Mouse (Mus musculus) Muller cell, postnatal 12 days (primary cell): ENCODE measurements around the gene Slc37a1.
"Not testable (repeated sequence)": the region's sequence is repeated elsewhere in the genome, so short reads cannot be mapped to it uniquely, and the experiment has no call there.

Source experiments
- DNase-seq: peaks from one replicate; pipeline ENCODE4 v3.0.0-alpha.2; 2015; ENCODE audit errors: inconsistent ontology term

The Slc37a1 gene

GRCm38 (mm10) chr17:31268016-31268415 is 18.6 kb upstream of the Slc37a1 start:
- DNase-seq = no peak

DNA sequence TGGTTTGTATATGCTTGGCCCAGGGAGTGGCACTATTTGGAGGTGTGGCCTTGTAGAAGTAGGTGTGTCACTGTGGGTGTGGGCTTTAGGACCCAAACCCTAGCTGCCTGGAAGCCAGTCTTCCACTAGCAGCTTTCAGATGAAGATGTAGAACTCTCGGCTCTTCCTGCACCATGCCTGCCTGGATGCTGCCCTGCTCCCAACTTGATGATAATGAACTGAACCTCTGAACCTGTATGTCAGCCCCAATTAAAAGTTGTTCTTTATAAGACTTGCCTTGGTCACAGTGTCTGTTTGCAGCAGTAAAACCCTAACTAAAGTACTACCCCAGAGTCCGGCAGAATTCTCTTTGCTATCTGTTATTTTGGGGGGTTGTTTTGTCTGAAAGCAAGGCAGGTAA is 16.8 kb upstream of the Slc37a1 start:
- no peak for DNase-seq

DNA sequence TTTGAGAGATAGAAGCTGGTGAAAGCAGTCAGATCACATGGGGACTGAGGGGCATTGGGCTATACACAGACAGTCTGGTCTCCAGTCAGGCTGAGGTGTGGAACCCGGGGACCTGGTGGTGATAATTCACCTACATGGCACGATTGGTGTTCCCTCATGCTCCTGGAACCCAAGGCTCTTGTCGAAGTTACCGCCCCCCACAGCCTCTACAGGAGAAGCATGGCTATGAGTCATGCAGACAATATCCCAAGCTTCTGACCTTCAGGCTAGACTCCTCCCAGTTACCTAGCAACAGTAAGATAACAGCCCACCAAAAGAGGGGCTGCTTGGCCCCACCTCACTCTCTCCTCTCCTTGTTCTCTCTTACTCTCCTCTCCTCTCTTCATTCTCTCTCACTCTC is 16.3 kb upstream of the Slc37a1 start:
- no peak for DNase-seq

DNA sequence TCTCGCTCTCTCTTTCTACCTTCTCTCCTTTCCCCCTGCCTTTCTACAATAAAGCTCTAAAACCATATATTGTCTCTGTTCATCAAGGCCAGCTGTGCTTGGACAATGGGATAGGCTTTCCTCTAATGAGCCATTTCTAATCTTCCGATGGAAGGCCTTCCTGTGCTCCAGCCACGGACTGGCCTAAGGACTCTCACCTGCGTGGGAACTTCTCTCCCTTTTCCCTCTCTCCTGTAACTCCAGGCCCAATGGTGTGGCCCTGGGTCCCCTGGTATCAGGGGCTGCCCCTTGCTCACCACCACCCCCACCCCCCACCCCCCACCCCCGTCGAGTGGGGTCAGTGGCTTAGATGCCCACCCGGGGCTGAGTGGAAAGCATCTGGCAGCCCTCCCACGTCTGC is 15.9 kb upstream of the Slc37a1 start:
- DNase-seq = not testable (repeated sequence)

DNA sequence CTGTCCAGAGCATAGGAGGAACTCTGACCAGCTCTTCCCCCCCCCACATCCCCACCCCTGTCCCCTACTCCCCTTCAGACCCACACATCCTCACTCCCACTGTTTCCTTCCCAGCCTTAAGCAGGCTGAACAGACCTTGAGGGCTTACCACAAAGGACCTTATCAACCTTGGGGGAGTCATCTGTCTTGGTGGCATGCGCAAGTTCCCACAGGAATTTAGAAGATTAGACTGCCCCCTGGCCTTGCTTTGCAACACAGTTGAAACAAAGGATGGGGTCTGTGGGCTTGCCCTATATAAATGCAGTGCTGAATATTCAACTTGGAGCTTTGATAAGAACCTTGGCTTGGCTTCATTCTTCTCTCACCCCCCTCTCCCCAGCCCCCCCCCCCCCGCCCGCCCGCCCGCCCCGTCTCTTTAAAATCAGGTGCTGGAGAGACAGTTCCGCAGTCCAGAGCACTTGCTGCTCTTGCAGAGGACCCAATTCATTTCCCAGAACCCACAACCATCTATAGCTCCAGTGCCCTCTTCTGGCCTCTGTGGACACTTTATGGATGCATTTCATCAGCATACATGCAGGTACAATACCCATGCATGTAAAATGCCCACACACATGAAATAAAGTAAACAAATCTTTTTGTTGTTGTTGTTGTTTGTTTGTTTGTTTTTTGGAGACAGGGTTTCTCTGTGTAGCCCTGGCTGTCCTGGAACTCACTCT is 15.3 kb upstream of the Slc37a1 start:
- no peak for DNase-seq

DNA sequence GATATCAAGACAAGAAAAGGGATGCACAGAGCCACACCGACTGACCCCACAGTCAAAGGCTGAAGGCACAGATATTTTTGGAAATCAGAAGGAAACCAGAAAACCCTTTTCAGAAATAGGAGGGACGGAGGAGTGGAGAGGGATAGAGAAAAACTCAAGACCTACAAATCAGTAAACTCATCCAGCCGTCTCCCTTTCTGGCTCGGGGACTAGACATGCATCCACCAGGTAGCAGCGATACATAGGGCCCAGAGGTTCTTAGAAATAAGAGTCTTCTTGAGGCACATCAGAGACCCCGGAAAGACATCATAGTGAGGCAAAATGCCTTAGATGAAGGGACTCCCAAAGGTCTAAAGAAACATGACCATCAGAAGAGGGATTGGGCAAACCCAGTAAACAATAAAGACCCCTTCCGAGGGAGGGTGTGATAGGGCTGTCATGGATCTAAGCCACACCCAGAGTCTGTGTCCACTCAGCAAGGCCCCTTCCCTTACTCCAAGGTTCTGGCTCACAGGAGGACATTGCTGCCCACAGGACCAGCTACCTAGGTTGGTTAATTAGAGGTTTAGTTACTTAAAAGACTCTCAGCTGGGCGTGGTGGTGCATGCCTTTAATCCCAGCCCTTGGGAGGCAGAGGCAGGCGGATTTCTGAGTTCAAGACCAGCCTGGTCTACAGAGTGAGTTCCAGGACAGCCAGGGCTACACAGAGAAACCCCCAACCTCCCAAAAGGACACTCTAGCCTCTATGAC is 14.0 kb upstream of the Slc37a1 start:
- DNase-seq = no peak

DNA sequence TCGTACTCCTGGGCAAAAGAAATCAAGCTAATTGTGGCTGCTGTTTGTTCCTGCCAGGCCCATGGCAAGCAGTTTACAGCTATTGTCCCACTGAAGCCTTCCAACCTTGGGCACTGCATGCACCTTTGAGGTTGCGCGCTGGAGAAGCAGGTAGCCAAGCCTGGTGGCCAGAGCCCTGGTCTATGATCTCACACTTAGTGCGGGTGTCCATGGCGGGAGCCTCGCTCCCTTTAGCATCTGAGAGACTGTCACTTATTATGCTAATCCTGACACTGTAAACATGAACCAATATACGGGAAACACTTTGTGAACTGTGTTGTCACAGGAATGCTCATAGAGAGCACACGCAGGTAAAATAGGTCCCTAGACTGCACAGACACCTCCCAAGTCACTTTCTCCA is 13.0 kb upstream of the Slc37a1 start:
- DNase-seq = no peak

DNA sequence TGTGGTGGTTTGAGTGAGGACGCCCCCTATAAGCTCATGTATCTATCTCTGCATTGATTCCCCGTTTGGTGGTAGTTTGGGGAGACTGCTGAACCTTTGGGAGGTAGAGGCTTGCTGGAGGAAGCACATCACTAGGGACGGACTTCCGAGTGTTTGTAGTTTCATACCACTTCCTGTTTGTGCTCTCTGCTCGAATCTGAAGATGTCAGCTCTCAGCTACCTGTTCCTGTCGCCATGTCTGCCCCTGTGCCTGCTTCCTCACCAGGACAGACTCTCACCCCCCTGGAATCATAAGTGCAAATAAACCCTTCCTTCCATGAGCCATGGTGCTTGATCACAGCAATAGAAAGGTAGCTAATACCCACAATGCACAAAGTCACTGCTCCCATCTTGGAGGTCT is 11.4 kb upstream of the Slc37a1 start:
- no peak for DNase-seq

DNA sequence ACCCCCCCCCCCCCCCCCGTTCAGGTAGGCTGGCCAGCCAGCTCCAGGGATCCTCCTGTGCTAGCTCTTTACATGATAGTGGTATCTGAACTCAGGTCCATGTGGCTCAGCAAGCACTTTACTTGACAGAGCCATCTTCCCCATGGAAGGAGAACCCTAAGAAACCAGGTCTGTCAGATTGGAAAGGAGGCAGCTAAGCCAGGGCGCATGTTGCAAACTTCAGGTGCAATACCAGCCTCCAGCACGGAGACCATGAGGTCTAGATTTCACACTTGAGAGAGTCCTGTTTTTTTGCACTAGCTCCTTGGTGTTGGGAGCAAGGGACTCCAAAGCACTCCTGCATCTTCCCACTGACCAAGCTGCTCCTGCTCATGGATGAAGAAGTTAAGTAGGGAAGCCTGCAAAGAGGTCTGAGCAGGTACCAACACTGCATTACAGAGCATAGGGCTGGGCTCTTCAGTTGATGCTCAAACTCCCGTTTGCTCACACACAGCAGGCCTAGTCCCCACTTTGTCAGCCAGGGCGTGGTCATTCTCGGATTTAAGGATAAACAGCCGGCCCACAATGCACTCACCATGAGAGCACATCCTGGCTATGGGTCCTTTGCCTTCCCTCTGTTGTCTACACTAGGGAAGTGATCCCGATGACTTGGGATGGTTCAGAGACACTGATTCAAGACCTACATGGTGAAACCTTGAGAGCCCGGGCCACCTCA is 10.2 kb upstream of the Slc37a1 start:
- no peak for DNase-seq

DNA sequence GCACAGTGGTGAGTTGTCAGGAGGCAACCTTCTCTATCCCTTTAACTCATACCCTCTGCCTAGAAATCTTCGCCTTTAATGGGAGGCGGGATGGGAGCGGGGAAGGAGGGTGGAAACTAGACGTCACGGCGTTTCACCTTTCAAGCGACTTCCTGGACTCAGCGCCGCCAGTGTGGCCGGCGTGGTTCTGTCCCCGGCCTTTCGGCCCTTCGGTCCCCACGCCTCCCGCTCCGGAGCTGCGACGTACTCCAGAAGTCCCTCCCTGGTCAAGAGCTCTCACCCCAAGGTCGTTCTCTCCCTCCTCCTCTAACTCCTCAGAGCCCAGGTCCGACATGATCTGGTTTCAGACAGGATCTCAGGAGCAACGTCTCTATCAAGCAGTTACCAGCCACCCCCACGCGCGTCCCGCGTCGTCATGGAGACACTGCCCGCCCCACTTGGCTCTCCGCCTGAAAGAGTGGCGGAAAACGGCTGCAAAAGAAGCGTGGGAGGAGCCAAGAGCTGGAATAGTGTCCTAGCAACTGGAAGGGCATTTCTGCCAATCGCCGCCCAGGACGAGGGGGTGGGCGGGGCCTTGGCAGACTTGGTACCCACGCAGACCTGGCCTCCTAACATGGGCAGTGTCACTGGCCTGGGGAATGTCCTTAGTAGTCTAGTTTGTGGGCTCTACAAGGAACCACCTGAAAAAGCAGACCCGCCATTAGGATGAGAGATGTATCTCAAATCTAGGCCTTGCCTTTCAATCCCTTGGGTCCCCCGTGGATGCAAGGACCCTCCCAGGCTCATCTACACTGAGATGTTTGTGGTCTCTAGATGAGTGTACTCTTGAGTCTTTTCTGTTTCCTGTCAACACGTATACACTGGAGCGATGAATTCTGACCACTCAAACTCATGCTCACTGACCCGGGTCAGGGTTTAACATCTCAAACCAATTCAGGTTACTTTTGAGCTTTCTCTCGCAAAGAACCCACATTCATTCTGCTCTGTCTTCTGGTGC is 9.4 kb upstream of the Slc37a1 start, which contains the start of gene Rsph1:
TSS of gene Rsph1 (minus strand) at position 462 of the 997 bp plus-strand sequence.
- DNase-seq = peak; percentile 97

DNA sequence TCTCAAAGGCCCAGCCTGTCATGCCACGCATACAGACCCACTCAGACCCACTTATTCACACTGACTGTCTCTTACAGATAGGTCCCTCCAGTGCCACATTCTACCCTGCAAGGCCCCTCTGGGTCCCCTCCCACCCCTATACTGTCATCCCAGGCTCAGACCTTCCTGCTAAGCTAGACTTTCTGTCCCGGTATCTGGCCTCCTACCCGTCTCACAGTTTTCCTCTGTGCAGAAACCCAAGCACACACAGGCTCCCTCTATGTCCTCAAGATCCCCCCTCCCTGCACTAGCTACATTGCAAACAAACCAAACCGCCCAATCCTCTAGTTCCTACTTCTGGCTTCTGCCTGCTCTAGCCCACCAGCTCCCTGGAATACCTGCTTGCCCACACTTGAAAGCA is 8.7 kb upstream of the Slc37a1 start:
- DNase-seq = no peak

DNA sequence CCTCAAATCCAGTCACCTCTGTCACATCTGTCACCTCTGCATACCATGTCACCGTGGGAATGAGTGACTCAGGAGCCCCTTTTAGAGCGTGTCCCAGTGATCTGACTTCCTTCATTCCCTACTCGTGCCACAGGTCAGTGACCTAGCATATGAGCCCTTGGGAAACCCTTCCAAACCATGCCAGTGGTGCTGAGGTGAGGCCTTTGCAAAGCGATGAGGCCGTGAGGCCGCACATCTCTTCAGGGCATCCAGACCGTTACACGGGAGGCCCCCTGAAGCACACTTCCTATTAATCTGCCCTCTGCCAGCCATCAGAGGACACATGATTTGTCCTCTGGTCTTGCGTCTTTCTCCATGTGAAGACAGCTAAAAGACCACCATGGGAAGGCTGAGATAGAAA is 7.1 kb upstream of the Slc37a1 start:
- no peak for DNase-seq

DNA sequence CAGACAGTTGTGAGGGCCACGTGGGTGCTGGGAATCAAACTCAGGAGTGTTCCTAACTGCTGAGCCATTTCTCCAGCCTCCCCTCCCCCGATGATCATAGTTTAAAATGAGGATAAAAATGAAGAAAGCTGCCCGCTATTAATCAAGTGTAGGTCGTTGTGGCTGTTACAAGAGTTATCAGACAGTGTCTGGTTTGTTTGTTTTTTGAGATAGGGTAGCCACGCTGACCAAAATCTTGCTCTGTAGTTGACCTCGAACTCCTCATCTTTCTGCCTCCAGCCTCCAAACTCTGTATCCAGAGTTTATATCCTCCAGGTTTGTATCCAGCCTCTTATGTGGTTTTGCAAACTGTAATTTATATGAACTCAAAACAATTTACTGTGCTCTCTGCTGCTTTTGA is 6.3 kb upstream of the Slc37a1 start:
- no peak for DNase-seq

GRCm38 (mm10) chr17:31281830-31282686 is 4.5 kb upstream of the Slc37a1 start:
- DNase-seq = no peak

DNA sequence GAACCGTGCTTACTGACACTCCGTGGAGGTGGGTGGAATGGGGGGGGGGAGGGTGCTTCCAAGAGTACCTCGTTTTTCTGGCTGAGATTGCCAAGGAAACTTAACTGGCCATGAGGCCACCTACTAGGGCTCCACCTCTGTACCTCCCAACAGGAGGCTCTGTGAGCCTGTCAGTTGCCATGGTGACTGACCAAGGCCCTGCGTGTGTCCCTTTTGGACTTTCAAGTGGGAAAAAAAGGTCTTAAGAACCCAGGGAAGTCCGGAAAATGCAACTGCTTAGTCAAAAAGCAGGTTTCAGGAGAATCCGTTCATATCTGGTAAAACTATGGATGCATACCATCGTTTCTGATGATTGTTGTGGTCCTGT is 3.9 kb upstream of the Slc37a1 start:
- no peak for DNase-seq

DNA sequence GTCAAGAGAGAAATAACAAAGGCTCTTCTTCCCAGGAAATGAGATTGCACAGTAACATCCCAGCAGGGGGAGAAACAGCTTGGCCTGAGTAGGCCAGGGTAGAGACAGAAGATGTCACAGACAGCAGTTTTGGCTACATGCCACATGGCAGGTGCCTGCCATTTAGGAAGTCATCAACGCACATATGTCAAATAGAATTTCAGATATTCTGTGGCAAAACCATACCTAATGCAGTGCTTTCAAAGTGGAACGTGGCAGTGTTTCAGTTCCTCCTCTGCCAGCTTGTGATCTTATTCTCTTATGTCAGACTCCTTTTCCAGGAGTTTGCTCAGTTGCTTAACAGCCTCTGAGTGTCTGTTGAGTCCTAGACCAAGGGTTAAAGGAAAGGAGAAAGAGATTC is 725 bp upstream of the Slc37a1 start:
- no peak for DNase-seq

DNA sequence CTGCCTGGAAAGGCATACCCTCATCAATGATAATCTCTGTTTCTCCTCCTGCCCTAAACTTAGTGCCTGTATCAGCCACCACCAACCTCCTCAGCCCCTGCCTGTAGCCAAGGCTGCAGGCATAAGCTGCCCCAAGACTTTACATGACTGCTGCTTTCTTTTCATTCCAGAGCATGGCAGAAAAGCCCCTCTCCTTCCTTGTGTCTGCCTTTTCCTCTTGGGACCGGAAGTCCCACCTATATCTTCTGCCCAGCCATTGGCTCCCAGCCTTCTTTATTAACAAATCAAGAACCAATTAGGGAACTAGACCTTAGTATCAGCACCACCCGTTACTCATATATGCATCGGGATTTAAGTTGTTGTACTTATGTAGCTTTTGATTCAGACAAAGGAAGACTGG is 624 bp downstream of the Slc37a1 start:
- no peak for DNase-seq

DNA sequence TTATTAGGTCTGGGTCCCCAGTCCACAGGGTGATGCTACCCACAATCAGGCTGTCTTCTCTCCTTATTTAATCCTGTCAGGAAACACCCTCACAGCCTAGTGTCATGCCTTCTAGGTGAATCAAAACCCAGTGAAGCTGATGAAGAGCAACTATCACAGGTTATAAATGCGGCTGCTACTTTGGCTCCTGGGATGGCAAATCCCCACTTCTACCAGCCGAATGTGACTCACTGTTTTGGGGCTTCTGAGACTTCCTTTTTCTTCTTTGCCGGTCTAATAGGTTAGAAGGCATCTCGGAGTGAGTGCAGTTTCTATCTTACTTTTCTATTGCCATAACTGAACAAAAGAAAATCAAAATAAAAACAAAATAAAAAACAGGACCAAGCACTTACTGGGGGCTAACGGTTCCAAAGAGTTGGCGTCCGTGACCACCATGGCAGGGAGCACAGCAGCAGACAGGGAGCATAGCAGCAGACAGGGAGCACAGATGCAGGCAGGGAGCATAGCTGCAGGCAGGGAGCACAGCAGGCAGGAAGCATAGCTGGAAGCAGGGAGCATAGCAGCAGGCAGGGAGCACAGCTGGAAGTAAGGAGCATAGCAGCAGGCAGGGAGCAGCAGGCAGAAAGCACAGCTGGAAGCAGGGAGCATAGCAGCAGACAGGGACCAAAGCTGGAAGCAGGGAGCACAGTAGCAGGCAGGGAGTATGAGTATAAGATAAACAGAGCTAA is 2.6 kb downstream of the Slc37a1 start:
- no peak for DNase-seq

DNA sequence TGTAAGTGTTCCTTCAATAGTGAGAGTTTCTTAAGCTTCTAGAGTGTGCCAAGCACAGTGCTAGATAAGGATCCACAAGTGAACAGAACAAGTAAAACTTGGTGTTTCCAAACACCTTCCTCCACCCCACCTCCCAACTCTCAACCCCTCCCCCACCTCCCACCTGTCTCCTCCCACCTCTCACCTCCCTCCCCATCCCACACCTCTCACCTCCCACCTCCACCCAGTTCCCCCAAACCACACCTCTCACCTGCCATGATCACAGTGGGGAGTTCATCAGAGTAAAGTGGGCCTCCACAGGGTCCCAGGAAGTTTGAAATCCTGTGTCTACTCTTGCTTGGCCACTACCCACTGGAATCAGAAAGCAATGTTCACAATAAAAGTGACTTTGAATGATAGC is 3.7 kb downstream of the Slc37a1 start:
- DNase-seq = no peak

- DNase-seq = no peak
These were observed 4.3 kb downstream of the Slc37a1 start for GRCm38 (mm10) chr17:31290859-31291258.
